ENCODE assay signal across 8 mouse cellular contexts in the genomic region with DNA sequence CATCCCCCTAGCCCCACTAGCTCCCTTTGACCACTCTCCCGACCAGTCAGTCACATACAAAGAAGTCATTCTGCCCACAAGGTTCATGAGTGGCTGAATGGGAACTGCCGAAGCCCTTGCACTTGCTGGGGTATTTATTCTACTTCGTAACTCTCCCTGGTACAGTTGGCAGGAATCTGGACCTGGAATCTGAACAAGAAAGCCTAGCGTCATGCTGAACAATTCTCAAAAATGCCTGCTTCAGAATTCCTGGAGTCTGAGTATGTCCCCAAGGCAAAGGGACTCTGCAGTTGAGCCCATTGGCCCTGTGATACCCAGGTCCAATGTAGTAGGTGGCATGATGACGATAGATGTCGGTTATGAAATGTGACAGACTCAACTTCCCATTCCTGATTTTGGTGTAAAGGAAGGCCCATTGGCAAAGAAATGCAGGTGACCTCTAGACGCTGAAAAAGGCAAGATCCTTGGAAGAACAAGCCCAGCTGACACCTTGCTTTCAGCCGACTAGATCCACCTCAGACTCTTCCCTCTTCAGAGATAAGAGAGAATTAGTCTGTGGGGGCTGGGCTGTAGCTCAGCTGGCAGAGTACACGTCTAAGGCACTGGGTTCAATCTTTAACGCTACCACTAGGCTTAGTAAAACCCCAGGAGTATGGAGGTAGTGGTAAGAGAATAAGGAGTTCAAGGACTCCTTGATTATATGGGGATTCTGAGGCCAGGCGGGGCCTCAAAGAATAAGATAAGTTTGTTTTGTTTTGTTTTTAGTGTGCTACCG. TPM values are rescaled to one million over a fixed set of nuclear protein-coding genes. Genes with fewer than 3 reads are reported as not detected.
DNase-seq lines count a peak whose midpoint lies in the region; ATAC-seq and TF ChIP-seq lines count a peak whose summit lies in the region.

No protein-coding gene starts in this region.

- 60% methylated on average over 12 of the region's 12 CpGs for WGBS in heart, embryonic 13.5 days
- 50% methylated on average over 12 of the region's 12 CpGs for WGBS in liver, embryonic 14.5 days (ENCODE audit: insufficient replicate concordance)

- peak overlapping the region; percentile 96 for H3K4me2 ChIP-seq in heart, embryonic 13.5 days
- peak overlapping the region; percentile 73 for H3K4me2 ChIP-seq in liver, embryonic 14.5 days (ENCODE audit: low read depth)

- peaks cover 42% of the 10 kb centered on the region for H3K4me1 ChIP-seq in heart, embryonic 13.5 days
- peaks cover 16% of the 10 kb centered on the region for H3K4me1 ChIP-seq in testis, adult 2 months (ENCODE audit: control insufficient read depth, insufficient read depth, low read length)
- H3K4me1 ChIP-seq in liver, embryonic 14.5 days (replicated peaks; ENCODE audit: control insufficient read depth in 2 of 2, insufficient read depth in 2 of 2, low read length in 1 of 2), result peaks cover 30 to 39% of the 10 kb centered on the region in 2 experiments

- H3K27me3 ChIP-seq in heart, embryonic 13.5 days (replicated peaks), result no peaks in the 10 kb centered on the region
- H3K27me3 ChIP-seq in testis, adult 2 months (ENCODE audit: control insufficient read depth, insufficient read depth, low read length), result no peaks in the 10 kb centered on the region
- H3K27me3 ChIP-seq in liver, embryonic 14.5 days (ENCODE audit: control insufficient read depth, insufficient read depth, low read length), result no peaks in the 10 kb centered on the region

- no peak for TF ChIP-seq CTCF in testis, adult 2 months (IDR thresholded peaks at IDR 0.05; ENCODE audit: control insufficient read depth, insufficient read depth, insufficient replicate concordance, low read depth, low read length)
- no peak for TF ChIP-seq CTCF in liver, embryonic 14.5 days (IDR thresholded peaks at IDR 0.05; ENCODE audit: low read depth)

- no peak for TF ChIP-seq POLR2A in testis, adult 2 months (IDR thresholded peaks at IDR 0.05; ENCODE audit: control insufficient read depth, low read depth, low read length)

- no peak overlapping the region for H3K27ac ChIP-seq in heart, embryonic 13.5 days (replicated peaks)
- no peak overlapping the region for H3K27ac ChIP-seq in testis, adult 2 months (ENCODE audit: control insufficient read depth, insufficient read depth, low read depth, low read length)
- H3K27ac ChIP-seq in liver, embryonic 14.5 days, result peak overlapping the region; percentile 21; the same call in 1 of the 2 replicates

- no peak for ATAC-seq in heart, embryonic 13.5 days (ENCODE audit: extremely low read depth, insufficient number of reproducible peaks, low FRiP score, low TSS enrichment)
- peak; percentile 31; the same call in 1 of the 2 replicates for ATAC-seq in liver, embryonic 14.5 days (ENCODE audit: insufficient read depth)

- no peak overlapping the region for H3K9ac ChIP-seq in heart, embryonic 13.5 days
- H3K9ac ChIP-seq in liver, embryonic 14.5 days (replicated peaks), result peak overlapping the region; percentile 27; the same call in 1 of the 2 replicates

- H3K9me3 ChIP-seq in heart, embryonic 13.5 days, result no peaks in the 10 kb centered on the region
- H3K9me3 ChIP-seq in liver, embryonic 14.5 days (ENCODE audit: control insufficient read depth, low read length), result no peaks in the 10 kb centered on the region

- TF ChIP-seq EP300 in liver, embryonic 14.5 days (IDR thresholded peaks at IDR 0.05; ENCODE audit: low read depth), result no peak

- peaks cover 28% of the 10 kb centered on the region for H3K36me3 ChIP-seq in heart, embryonic 13.5 days
- no peaks in the 10 kb centered on the region for H3K36me3 ChIP-seq in testis, adult 2 months (ENCODE audit: control insufficient read depth, insufficient read depth, low read length)
- H3K36me3 ChIP-seq in liver, embryonic 14.5 days (replicated peaks; ENCODE audit: control insufficient read depth, insufficient read depth, low read depth), result peaks cover 7% of the 10 kb centered on the region

- no peak for DNase-seq in heart, postnatal 4 days
- DNase-seq in testis, postnatal 14 days (ENCODE audit: low spot score), result no peak
- DNase-seq in liver, embryonic 14.5 days (ENCODE audit: low read depth in 3 of 3, low spot score in 3 of 3), result no peak
- no peak for DNase-seq in urinary bladder, postnatal 36 days (ENCODE audit: low spot score in 2 of 2)
- DNase-seq in urinary bladder, adult 2 months (ENCODE audit: low spot score), result no peak
- no peak for DNase-seq in left cerebral cortex, adult 9 months (ENCODE audit: low spot score in 2 of 2)

- H3K4me3 ChIP-seq in heart, embryonic 13.5 days, result peak overlapping the region; percentile 98
- H3K4me3 ChIP-seq in testis, adult 2 months (ENCODE audit: control insufficient read depth, low read depth, low read length), result peak overlapping the region; percentile 35; the same call in 1 of the 2 replicates
- peak overlapping the region in 1 of 2 experiments; percentile 80; a peak in 2 of 4 replicates for H3K4me3 ChIP-seq in liver, embryonic 14.5 days (ENCODE audit: insufficient read depth in 1 of 2, low read depth in 2 of 2, low read length in 2 of 2)

RNA-seq across cellular contexts. Expression of gene Atmin, which starts 0.7 kb away (rescaled TPM):
- 8.0 and 8.8 TPM in 2 replicates for polyA plus RNA-seq in heart, embryonic 13.5 days (2015; fragmentation: Nextera tagmentation; extraction: Ambion mirVana)
- total RNA-seq in heart, postnatal 4 days (2021), result 10 to 100 TPM; 17.7 to 18.3 TPM
- 35.2 and 37.7 TPM in 2 replicates for polyA plus RNA-seq in testis, adult 2 months (2012; rRNA removed)
- polyA plus RNA-seq in liver, embryonic 14.5 days (2012; rRNA removed), result 2.8 and 3.3 TPM in 2 replicates
- 3.3 and 4.9 TPM in 2 replicates for polyA plus RNA-seq in liver, embryonic 14.5 days (2014; fragmentation: Nextera tagmentation; extraction: Ambion mirVana)
- polyA plus RNA-seq in urinary bladder, adult 2 months (2012; rRNA removed), result 11.2 and 13.4 TPM in 2 replicates

RNA-seq across cellular contexts. Expression of gene Cenpn, which starts 20.9 kb away (rescaled TPM):
- 28.9 and 29.8 TPM in 2 replicates for polyA plus RNA-seq in heart, embryonic 13.5 days (2015; fragmentation: Nextera tagmentation; extraction: Ambion mirVana)
- 10 to 100 TPM; 19.4 to 21.6 TPM for total RNA-seq in heart, postnatal 4 days (2021)
- polyA plus RNA-seq in testis, adult 2 months (2012; rRNA removed), result 141 TPM in 2 replicates
- polyA plus RNA-seq in liver, embryonic 14.5 days (2012; rRNA removed), result 19.4 and 21.3 TPM in 2 replicates
- 27.4 and 28.9 TPM in 2 replicates for polyA plus RNA-seq in liver, embryonic 14.5 days (2014; fragmentation: Nextera tagmentation; extraction: Ambion mirVana)
- 2.2 and 2.8 TPM in 2 replicates for polyA plus RNA-seq in urinary bladder, adult 2 months (2012; rRNA removed)

RNA-seq across cellular contexts. Expression of gene Cmc2, which starts 21.2 kb away (rescaled TPM):
- polyA plus RNA-seq in heart, embryonic 13.5 days (2015; fragmentation: Nextera tagmentation; extraction: Ambion mirVana), result 101 and 111 TPM in 2 replicates
- total RNA-seq in heart, postnatal 4 days (2021), result 10 to 100 TPM; 55.0 to 55.2 TPM
- 12.0 and 12.8 TPM in 2 replicates for polyA plus RNA-seq in testis, adult 2 months (2012; rRNA removed)
- 15.3 and 20.6 TPM in 2 replicates for polyA plus RNA-seq in liver, embryonic 14.5 days (2012; rRNA removed)
- polyA plus RNA-seq in liver, embryonic 14.5 days (2014; fragmentation: Nextera tagmentation; extraction: Ambion mirVana), result 81.1 and 87.6 TPM in 2 replicates
- polyA plus RNA-seq in urinary bladder, adult 2 months (2012; rRNA removed), result 10.1 and 11.3 TPM in 2 replicates

RNA-seq across cellular contexts. Expression of gene 1700030J22Rik, which starts 36.3 kb away (rescaled TPM):
- 0.66 and 0.68 TPM in 2 replicates for polyA plus RNA-seq in heart, embryonic 13.5 days (2015; fragmentation: Nextera tagmentation; extraction: Ambion mirVana)
- under 1 TPM; 0.47 to 0.55 TPM for total RNA-seq in heart, postnatal 4 days (2021)
- polyA plus RNA-seq in testis, adult 2 months (2012; rRNA removed), result 176 and 190 TPM in 2 replicates
- polyA plus RNA-seq in liver, embryonic 14.5 days (2012; rRNA removed), result 0.25 and 0.29 TPM in 2 replicates
- polyA plus RNA-seq in liver, embryonic 14.5 days (2014; fragmentation: Nextera tagmentation; extraction: Ambion mirVana), result 0.18 and 0.20 TPM in 2 replicates
- 0.47 TPM in 2 replicates for polyA plus RNA-seq in urinary bladder, adult 2 months (2012; rRNA removed)

RNA-seq across cellular contexts. Expression of gene Gcsh, which starts 50.9 kb away (rescaled TPM):
- polyA plus RNA-seq in heart, embryonic 13.5 days (2015; fragmentation: Nextera tagmentation; extraction: Ambion mirVana), result 78.4 and 91.5 TPM in 2 replicates
- 10 to 100 TPM; 38.6 to 38.8 TPM for total RNA-seq in heart, postnatal 4 days (2021)
- 7.3 and 7.6 TPM in 2 replicates for polyA plus RNA-seq in testis, adult 2 months (2012; rRNA removed)
- 24.8 and 38.8 TPM in 2 replicates for polyA plus RNA-seq in liver, embryonic 14.5 days (2012; rRNA removed)
- polyA plus RNA-seq in liver, embryonic 14.5 days (2014; fragmentation: Nextera tagmentation; extraction: Ambion mirVana), result 81.3 and 84.0 TPM in 2 replicates
- polyA plus RNA-seq in urinary bladder, adult 2 months (2012; rRNA removed), result 60.5 and 70.1 TPM in 2 replicates
